Mouse (Mus musculus): ENCODE data around the gene Dst.

GRCm38 (mm10) chr1:33932845-33933499 lies 24.9 kb downstream of the Dst start:
- TF ChIP-seq CTCF (IDR thresholded peaks at IDR 0.05) (no peak), POLR2A (IDR thresholded peaks at IDR 0.05; ENCODE audit: insufficient read depth, low read depth, low read length) (no peak), EP300 (IDR thresholded peaks at IDR 0.05; ENCODE audit: insufficient read depth, low read depth, low read length) (no peak)
